Mouse (Mus musculus): ENCODE measurements around the gene Lgals9.
"Not testable (repeated sequence)": the region's sequence is repeated elsewhere in the genome, so short reads cannot be mapped to it uniquely, and the experiment has no call there.

Lgals9 gene

GRCm38 (mm10) chr11:79007356-79007755 lies 22.6 kb upstream of the Lgals9 start:
- not testable (repeated sequence) for DNase-seq (ENCODE audit: low spot score)

- no peak for DNase-seq (ENCODE audit: low spot score)
These were observed 21.7 kb upstream of the Lgals9 start for GRCm38 (mm10) chr11:79006417-79006816.

- no peak for DNase-seq (ENCODE audit: low spot score)
These were observed 21.0 kb upstream of the Lgals9 start for GRCm38 (mm10) chr11:79005578-79006394.

GRCm38 (mm10) chr11:79003769-79004638 lies 19.3 kb upstream of the Lgals9 start:
- no peak for DNase-seq (ENCODE audit: low spot score)

DNA sequence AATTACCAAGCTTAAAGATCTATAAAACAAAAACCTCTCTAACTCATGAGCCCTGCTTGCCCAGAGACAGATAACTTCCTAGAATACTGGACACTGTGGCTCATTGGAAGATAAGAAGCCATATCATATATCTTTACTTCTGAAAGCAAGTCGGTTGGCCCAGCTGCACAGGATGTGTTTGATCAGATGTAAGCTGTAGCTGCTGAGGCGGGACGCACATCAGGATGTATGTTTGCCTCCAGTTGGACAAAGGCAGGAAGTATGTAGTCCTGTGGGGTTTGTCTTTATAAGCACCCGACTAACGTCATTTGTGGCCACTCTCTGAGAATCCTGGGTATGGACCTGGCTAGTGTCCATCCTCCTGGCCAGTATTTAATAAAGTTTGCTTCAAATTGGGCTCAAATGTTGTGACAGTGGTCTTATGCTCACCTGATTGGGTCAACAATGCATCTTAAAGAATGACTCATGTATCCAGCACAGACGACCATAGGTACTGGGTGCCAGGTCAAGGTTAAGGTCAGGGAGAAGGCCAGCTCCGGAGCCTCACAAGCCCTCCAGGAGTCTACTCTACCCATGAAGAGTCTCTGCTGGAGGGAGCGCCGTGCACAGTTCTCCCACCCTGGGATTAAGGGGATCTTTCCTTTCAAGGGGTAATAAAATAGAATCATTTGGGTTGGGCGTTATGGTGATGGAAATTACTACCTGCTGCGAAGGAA lies 18.5 kb upstream of the Lgals9 start:
- DNase-seq (ENCODE audit: low spot score), result peak; percentile 40

DNA sequence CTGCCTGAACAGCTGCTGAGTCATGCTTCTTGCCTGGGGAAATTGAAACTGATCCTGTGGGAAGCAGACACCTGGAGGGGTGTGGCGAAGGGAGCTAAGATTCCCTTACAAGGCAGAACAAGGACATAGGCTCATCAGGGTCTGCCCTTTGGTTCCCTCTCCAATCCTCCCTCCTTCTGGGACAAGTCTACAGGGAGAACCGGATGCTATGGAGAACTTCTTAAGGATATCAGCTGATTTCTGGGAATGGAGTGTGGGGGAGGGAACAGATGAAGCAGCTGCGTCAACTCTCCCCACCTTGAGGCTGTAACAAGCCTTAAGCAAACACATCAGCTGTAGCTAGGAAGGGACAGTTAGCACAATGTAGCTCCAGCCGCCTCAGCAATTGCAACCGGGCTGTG lies 17.8 kb upstream of the Lgals9 start:
- DNase-seq (ENCODE audit: low spot score), result peak; percentile 48

DNA sequence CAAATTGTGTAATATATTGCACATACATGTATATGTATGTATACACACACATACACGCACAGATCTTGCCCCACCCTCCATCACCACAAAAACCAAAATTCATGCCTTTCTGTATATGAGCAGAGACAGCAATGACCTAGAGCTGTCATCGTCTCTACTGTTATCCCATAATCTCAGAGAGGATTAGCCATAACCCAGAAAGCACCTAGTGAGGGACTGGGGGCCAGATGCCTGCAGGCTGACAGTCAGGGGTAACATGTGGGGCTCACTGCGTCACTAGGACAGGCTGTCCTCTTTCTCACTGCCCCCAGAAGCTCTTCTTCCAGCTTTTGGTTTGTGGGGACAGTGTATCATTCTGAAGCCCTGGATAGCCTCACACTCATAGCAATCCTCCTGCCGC lies 17.1 kb upstream of the Lgals9 start:
- DNase-seq (ENCODE audit: low spot score), result no peak

DNA sequence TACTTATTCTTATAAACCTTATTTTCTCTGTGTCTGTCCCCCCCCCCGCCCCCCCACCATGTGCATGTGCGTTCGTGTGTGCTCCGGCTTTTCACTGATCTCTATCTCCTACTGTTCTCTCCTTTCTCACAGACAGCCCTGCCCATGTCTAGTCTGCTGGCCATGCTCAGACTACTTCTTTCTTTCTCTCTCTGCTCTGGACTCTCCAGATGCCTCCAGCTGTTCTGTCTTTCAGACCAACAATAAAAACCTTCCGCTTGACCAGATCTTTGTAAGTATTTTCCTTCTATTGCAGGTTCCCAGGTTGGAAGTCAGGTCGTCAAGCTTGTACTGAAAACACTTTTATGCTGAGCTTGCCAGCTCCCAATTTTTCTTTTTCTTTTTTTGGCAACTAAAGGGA lies 14.4 kb upstream of the Lgals9 start:
- DNase-seq (ENCODE audit: low spot score), result no peak

DNA sequence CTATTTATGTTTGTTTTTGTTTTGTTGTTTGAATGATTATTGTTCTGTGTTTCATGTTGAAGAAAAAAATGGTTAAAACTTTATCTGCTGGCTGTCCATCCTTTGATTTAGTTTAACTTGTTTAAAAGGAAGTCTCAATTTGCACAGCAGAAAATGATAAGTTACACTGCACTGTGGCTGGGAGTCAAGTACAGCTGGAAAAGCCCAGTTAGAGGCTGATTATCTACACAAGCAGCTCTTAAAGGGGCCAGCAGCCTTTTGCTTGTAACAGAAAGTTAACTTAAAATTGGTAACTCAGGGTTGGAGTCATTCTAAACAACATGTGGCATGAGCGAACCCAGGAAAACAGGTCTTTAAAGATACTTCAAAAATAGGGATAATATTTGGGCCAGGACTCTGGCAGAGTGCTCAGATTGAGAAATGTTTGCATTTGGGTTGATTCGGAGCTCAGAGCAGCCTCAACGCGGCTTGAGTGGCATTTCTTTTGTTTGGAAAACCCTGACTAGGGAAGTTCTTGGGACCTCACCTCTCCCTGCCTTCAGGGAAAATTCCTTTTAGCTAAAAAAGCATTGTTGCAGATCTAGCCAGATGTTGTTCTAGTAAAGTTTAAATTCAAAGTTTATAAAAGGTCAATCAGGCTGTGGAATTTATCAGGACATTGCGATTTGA lies 6.3 kb upstream of the Lgals9 start:
- not testable (repeated sequence) for DNase-seq (ENCODE audit: low spot score)

DNA sequence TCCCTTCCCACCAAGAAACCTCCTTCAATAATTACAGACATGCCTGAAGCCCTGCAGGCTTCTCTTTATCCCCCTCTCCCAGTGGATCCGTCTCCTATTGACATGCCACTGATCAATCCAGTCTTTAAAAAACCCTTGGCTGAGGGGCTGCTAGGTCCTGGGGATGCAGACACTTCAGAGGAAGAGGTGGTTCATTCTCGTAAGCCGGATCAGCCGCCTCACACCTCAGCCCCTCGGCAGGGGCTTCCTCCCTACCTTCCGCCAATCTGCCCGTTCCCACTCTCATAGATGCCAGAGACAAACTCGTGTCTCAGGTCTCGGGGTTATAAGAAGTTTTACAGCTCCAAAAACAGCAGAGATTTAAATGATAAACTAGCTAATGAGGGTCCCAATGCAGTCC lies 5.3 kb upstream of the Lgals9 start:
- DNase-seq (ENCODE audit: low spot score), result no peak

DNA sequence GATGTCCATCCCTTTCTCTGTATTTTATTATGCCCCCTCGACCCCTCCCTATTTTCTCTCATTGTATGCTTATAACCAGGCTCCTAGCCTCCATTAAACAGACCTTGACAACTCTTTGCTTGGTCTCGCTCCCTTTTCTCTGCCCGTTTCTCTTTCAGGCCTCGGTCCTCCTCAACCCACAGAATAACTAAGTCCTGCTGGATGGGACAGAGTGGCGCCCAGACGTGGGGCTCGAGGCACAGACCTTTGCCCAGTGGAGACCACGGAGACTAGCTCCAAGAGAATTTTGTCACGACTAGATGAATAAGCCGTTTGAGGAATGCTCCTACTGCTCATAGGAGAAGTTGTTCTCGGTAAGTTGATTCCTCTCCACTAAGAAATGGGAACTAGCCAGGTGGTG lies 4.5 kb upstream of the Lgals9 start:
- not testable (repeated sequence) for DNase-seq (ENCODE audit: low spot score)

DNA sequence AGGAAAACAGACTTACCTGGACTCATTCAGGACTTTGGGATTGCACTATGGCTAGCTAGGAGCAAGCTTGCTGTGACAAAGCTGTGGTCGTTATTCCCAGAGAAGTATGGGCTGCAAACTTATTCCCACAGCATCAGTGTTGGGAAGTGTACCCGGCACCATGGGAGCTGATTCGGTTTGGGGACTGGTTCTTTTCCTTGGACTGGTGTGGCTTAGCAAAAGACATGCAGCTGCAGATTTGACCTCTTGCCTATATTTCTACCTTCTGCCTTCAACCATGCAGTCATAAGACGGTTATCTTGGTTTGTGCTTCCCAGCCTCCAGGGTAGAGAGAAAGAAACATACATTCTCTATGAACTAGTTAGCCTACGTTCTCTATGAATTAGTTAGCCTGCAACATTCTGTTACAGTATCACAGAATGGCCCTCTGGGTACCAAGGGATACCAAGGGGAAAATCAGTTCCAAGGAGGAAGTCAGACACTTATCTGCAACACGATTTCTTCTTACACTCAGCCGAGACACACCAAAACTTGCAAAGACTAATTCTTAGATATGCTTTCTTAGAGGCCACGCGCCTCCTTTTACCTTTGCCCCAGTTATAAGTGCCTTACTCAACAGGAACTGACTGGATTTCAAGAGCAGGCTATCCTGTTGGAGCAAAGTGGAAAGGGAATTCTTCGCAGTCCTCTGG lies 1.7 kb upstream of the Lgals9 start:
- no peak for DNase-seq (ENCODE audit: low spot score)

DNA sequence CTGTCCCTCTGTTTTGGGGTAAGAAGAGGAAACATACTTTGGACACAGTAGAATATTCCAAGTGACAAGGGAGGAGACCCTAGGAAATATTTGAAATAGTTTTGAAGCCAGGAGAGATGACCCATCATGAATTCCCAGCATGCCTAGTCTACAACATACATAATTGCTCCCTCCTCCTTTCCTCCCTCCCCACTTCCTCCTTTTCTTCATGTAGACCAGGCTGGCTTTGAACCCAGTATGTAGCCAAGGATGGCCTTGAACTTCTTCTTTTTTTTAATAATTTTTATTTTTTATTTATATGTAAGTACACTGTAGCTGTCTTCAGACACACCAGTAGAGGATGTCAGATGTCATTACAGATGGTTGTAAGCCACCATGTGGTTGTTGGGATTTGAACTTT lies 759 bp upstream of the Lgals9 start:
- no peak for DNase-seq (ENCODE audit: low spot score)

DNA sequence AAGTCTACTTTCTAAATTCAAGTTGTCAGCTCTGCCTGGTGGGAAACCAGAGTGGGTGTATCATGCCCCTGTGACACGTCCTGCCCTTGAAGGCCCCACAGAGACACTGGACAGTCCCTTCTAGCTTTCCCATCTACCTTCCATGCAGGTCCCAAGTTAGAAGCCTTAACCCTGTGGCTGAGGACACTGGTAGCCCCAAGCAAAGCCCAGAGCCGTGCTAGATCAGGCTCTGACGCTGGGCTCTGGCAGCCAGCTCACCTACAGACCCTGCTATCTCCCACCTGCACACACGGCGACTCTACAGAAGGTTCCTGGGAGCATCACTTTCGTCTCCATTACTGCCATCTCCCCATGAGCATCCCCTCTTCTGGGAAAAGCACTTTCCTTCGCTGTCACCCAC lies 1.2 kb downstream of the Lgals9 start:
- no peak for DNase-seq (ENCODE audit: low spot score)

DNA sequence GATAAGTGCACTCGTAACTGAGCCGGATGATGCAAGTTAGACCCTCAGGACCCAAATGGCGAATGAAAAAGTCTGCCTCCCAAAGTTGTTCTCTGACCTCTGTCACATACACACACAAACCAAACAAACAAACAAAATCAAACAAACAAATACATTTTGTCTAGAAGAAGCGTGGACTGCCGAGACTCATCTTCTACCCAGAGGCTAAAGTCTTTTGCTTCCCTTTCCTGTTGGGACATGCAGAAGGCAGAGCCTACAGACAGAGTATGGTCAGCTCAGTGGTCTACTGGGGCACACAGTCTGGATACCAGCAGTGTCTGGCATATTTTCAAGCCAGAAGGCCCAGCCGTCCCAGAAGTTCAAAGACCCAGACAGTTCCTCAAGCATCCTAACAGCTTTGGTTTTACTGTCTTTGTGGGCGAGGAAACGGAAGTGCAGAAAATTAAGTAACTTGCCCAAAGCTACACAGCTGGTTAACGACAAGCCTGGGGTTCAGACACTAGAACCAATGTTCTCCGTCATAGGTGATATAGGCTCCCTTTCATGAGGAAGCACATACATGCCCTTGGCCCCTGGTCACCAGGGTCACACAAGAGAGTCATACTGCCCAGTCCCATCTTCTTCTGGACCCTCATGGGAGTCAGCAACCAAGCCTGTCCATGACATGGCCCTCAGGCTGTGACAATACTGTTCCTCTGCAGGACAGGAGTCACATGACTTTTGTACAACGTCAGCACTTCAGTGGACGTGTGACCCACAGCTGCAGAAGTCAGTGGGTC lies 2.0 kb downstream of the Lgals9 start:
- peak; percentile 32 for DNase-seq (ENCODE audit: low spot score)

DNA sequence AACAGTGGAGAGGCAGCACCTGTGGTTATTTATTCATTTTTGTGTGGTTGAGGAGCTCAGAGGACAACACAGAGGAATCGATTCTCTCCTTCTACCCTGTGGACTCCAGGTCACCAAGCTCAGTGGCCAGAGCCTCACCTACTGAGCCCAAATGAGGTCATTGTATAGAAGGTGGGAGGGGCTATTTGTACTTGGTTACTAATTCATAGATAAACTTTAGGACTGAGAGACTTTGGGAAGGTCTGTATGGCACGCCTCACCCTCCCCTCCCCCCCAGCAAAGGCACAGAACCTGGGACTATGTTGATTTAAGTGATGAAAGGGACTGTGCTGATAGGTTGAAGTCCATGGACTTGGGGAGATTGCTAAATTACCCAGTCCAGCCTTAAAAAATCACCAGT lies 2.7 kb downstream of the Lgals9 start:
- no peak for DNase-seq (ENCODE audit: low spot score)

DNA sequence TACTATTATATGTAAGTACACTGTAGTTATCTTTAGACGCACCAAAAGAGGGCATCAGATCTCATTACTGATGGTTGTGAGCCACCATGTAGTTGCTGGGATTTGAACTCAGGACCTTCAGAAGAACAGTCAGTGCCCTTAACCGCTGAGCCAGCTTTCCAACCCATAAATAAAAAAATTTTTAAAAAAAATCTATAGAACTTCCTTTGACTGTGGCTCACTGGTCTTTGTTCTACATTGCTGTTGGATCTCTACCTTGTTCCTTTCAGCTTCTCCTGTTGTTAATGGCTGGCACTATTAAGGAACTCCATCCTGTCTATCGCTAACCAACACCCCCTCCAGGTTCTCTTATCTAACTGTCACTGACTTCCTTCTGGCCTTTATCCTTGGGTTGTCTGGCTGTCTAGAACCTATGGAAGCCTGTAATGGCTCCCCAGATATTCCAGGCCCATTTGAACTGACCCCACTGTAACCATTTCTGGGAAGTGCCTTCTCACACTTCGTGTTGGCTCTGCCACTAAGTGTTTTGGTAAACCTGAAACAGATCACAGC lies 4.6 kb downstream of the Lgals9 start:
- no peak for DNase-seq (ENCODE audit: low spot score)

- no peak for DNase-seq (ENCODE audit: low spot score)
These were observed 6.3 kb downstream of the Lgals9 start for GRCm38 (mm10) chr11:78978176-78979019.
